Mouse (Mus musculus): ENCODE results near the gene Itpr3.

Itpr3 gene

DNA sequence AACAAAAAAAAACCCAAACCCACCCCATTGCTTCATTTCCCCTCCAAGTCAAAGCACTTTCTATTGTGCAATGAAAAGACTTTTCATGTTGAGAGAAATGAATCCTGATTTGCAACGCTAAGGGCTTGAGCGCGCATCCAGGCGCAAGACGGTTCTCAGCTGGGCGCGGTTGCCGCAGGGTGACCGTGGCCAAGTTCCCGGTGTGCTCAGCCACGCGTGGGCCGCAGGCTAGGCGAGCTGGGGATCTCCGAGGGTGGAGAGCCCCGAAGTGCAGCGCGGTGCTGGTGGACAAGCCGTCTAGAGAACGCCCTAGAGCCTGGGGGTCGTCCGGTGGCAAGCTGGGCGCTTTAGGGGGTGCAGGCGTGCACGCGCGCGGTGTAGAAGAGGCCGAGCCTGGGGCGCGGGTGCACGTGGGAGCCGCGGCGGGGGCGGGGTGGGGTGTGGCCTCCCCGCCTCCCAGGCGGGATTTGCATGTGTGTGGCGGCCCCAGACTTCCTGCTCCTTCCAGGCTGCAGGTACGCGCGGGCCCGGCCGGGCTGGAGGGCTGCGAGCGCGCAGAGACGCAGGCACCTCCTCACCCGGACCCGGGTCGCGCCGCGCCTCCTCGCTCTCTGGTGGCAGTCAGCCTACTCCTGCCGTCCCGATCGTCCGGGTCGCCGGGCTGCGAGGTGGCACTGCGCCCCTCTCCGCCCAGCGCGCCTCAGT lies at the start of gene Itpr3:
Itpr3 (plus strand) TSS at position 493 of the 705 bp plus-strand sequence.
- DNase-seq (ENCODE audit: low spot score in 2 of 2) = no peak

DNA sequence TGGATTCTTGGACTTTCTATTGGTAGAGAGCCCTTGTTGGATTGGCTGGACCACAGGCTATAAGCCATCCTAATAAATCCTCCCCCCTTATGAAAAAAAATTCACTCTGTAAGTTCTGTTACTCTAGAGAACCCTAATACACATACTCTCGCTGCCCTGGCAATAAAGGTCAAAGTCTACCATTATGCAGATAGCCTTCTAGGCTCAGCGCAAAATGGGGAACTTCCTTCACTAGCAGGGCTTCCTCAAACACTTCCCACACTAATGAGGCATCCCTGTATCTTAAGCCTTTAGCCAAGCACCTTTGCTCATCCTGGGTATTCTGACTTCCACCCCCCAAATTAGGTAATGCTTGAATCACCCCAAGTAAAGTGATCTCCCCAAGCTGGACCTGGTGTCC lies 48.8 kb upstream of the Itpr3 start:
- no peak for DNase-seq (ENCODE audit: low spot score in 2 of 2)

DNA sequence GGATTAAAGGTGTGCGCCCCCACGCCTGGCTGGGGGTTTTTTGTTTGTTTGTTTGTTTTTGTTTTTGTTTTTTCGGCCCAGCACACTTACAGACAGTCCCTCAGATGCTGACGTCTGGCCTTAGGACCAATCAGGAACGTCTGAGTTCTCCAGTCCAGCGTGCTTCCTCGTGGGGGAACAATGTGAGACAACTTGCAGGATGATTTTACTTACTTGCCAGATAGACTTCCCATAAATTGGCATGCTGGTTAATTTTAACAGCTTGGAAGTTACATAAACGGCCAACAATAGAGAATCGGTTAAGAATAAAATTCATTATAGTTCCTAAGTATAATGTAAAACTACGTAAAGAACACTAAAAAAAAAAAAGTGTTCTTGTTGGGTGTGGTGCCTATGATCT lies 45.9 kb upstream of the Itpr3 start:
- no peak for DNase-seq (ENCODE audit: low spot score in 2 of 2)

DNA sequence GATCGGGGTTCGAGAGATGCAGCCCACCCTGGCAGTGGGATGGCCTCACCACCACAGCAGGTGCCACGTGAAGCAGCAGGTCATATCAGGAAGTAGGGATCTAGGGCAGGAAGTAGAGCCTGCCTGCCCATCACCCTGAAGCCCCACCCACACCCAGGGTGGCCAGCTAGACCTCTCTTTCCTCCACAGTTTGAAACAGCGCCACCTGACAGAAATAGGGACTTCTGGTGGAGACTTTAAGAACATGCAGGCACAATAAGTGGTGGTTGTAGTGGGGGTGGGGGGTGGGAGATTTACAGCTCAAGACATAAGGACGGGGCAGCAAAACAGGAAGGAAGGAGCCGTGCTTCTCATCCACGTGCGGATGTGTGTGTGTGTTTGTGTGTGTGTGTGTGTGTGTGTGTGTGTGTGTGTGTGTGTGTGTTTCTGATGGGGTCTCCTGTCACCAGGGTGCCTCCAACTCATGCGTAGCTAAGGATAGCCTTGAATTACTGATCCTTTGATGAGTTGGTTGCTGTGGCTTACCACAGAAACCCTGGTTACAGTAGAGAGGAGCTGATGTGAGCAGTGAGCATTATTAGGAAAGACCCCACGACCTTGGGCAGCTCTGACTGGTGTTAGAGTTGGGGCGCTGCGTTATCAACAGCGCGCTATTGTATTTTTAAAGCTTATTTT lies 45.0 kb upstream of the Itpr3 start:
- DNase-seq (ENCODE audit: low spot score in 2 of 2) = no peak

DNA sequence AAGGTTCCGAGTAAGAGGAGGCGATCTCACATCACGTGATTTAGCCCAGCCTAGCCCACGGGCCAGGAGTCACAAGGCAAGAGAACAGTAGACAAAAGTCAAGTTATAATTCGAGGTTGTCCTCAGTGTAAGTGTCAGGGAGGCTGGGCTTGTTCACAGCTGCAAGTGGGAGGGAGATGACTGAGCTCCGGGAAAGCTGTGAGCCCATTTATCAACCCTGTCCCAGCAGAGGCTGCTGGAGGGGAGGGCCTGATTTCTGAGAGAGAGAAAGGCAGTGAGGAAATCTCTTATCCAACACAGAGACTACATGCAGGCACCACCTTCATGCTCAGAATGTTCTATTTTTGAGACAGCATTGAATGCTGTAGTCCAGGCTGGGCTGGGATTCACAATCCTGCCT lies 44.2 kb upstream of the Itpr3 start:
- peak in 1 of 2 experiments; percentile 24 for DNase-seq (ENCODE audit: low spot score in 2 of 2)

DNA sequence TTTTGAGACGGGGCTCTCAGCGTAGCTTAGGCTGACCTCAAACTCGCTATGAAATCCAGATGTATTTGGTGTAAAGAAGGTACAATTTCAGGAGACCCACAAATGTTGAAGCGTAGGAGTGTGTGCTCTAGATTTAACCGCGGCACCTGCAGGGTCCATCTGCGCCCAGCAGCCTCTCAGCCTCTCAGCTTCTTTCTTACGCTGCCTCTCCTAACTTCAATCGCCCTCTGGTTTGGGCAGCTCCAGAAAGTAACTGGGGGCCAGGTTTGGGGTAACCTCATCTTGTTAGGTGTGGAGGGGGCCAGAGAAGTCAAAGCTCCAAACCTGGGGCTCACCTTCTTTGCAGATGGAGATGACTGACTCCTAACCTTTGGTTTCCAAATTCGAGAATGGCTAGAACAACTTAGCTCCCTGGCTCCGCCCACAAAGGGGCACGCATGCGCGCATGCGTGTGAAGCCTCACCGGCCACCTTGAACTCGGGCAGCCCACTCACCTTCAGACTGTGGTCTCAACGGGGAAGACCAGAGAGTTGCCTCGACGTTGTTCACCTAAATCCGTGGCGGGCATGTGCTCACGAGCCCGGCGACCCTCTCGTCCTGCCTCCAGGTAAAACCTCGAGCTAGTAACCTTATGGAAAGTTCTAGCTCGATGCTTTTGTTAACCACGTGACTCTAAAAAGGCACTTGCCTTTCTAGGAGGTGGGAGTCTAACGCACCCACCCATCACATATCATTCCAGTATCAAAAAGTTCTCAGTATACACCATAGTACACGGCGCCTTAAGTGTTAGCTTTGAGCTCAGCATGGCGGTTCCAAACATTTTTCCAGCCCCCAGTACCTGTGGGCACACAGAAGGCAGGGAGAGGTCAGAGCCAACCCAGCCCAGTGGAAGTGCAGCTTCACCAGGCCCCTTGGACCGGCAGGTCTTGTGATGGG lies 39.3 kb upstream of the Itpr3 start:
- DNase-seq (ENCODE audit: low spot score in 2 of 2) = peak; percentile 70 to 71

DNA sequence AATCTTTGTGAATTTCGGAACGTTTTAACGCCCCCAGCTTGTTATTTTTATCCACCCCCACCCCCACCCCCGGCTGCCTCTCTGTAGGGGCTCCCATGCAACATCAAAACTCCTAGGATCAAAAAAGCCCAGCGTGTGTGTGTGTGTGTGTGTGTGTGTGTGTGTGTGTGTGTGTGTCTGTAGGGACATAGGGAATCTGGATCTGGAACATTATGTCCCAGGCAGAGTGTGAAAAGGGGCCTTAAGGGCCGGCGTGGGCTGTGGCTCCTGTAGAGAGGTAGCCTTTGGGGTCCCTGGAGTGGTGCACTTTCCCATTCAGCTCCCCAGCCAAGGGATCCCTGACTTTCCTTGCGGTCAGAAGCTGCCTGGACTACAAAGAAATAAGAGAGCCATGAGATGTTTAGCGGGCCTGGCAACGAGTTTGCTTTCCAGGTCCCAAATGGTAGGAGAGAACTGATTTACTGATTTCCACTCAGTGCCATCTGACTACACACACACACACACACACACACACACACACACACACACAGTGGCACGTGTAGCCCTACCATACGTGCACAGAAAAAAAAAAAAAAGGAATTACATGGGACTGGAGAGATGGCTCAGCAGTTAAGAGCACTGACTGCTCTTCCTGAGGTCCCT lies 38.4 kb upstream of the Itpr3 start:
- DNase-seq (ENCODE audit: low spot score in 2 of 2) = peak in 1 of 2 experiments; percentile 43

DNA sequence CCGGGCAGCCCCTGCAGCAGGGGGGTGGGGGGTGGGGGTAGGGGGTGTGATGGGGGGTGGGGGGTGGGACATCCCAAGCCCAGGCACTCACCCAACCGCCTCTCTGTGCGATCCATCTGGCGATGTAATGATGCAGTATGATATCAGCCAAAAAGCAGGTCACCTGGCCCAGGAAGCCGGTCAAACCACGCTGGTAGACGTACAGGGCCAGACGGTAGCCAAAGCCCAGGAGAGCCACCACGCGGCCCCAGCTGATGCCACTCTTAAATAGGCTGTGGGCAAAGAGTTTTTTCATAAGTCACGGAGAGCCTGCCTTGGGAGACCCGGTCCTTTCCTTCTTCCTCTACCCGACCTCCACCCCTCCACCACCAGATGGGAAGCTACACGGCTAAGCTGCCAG lies 36.0 kb upstream of the Itpr3 start:
- DNase-seq (ENCODE audit: low spot score in 2 of 2) = no peak

DNA sequence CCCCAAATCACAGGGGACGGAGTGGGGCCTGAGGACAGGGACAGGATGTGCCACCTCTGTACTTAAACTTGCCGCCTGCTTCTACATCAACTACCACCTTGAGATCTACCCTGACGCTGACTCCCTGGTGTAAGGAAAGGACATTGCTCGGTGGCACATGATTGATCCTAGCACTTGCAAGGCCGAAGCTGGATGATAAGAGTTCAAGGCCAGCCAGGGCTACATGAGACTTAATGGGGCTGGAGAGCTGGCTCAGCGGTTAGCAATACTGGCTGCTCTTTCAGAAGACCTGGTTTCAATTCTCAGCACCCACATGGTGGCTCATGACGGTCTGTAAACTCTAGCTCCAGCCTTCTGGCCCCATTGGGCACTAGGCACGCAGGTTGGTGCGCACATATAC lies 35.4 kb upstream of the Itpr3 start:
- DNase-seq (ENCODE audit: low spot score in 2 of 2) = no peak

DNA sequence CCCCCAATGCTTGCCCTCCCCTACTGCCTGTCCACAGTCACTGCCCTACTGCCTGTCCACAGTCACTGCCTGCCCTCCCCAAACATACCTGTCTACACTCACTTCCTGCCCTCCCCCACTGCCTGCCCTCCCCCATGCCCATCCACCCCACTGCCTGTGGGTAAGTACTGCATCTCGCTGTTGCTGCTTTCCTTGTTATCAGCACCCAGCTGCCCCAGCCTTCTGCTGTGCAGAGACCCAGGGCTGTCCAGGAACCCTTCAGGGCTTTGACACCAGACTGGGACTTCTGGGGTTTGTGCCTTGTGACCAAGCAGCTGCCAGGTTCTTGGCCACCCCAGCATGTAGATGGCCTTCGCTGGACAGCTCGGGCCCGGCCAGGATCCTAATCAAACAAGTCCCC lies 33.8 kb upstream of the Itpr3 start:
- DNase-seq (ENCODE audit: low spot score in 2 of 2) = no peak

DNA sequence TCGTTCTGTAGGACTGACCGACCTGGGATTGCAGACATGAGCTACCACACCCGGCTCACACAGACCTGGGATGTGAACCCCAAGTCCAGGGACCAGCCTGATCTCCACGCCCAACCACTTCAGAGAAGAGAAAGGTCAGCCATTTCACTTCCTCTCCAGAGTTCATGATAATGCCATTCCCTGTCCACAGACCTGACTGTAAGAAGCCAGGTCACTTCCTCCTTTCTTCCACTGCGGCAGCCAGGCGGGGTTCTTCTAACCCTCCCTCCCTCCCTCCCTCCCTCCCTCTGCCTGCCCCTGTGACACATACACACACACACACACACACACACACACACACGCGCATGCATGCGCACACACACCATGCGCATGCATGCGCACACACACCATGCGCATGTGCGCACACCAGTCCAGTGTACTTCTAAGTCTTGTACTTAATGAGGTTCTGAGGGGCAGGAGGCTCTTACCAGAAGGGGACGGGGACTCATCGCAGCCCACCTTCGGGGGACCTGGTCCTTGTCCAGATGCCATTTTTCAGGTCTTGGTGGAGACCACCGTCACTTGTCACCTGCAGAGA lies 31.7 kb upstream of the Itpr3 start:
- DNase-seq (ENCODE audit: low spot score in 2 of 2) = no peak

DNA sequence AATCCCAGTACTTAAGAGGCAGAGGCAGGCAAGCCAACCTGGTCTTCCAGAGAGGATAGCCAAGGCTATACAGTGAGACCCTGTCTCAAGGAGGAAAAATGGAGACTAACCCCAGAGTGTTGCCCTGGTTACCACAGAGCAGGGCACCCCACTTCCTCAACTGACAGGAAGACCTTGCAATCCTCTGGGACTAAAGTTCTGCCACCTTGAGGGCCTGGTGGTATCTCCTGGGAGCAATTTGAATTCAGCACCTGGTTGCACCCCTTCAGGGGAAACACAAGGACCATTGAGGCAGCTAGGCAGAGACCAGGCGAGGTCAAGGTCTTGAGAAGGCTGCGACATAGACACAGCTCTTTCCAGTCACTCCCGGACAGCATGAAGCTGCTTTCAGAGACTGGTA lies 31.2 kb upstream of the Itpr3 start:
- DNase-seq (ENCODE audit: low spot score in 2 of 2) = no peak

DNA sequence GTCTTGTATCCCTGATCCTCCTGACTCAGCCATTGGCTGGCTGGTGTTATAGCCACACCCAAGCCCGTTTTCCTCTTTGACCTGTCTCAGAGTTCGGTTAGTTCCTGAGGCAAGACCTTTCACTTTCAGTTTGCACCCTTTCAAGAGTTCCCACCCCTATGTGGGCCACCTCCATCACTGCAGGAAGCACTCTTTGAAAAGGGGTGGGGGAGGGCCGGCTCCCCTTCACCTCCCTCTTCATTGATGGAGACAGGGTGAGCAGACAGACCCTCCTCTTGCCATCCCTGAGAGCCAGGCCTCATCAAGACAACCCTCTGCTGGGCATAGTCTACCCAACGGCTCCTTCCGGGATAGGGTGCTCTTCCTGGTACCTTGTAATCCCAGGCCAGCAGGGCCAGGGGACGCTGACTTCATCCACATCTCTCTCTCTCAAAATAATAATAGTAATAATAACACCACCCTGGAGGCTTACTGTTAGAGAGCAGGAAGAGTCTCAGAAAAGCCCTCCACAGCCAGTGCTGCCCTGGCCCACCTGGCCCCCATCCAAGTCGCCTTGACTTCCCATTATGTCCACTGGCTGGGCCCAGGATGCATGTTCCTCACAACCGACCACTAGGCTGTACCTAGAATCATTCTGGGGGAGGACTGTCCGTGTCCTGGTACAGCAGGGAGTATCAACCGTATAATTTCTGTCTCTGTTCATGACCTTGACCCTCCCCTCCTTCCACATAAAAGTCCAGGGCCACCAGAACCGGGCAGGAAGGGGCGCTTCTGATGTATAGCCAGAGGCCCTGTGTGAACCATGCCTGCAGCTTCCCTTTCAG lies 29.4 kb upstream of the Itpr3 start:
- DNase-seq (ENCODE audit: low spot score in 2 of 2) = peak in 1 of 2 experiments; percentile 30

DNA sequence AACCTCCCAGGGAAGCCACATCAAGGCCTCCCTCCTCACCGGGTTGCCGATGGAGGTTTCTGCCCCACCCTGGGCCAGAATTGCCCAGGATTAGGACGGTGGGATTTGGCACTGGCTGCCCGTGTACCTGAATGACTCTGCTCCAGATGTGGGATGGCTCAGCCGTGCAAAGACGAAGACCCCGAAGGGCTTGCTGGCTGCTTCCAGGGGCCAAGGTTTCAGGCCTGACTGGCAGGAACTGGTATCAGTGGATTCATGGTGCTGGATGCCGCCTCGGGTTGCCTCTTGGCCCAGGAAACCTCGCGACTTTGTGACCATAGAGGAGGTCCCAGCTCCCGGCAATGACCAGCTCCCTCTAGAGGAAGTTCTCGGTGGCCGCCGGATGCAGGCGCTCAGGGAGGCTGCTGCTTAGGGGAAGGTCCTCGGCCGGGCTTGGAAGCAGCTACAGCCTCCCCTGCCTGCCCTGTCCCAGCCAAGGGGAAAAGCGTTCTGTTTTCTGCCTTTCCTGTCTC lies 28.8 kb upstream of the Itpr3 start:
- DNase-seq (ENCODE audit: low spot score in 2 of 2) = peak; percentile 73 to 86

DNA sequence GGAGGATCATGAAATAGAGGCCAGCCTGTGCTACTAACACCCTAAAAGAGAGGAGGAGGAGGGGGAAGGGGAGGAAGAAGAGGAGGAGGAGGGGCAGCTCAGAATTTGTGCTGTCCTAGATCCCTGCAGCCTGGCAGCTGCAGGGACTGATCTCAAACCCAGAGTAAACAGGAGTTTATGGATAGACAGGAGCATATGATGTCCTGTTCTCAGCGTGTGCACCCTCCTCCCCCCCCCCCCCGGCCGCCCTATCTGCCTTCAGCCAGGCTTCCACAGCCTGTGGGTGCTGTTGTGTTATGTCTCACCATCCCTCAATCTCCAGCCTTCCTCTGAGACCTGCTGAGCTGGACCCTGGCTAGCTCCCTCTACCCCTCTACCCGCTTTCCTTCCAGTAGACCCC lies 28.2 kb upstream of the Itpr3 start, which contains the start of gene Bak1:
Bak1 (minus strand) TSS at position 101 of the 400 bp plus-strand sequence.
- no peak for DNase-seq (ENCODE audit: low spot score in 2 of 2)

DNA sequence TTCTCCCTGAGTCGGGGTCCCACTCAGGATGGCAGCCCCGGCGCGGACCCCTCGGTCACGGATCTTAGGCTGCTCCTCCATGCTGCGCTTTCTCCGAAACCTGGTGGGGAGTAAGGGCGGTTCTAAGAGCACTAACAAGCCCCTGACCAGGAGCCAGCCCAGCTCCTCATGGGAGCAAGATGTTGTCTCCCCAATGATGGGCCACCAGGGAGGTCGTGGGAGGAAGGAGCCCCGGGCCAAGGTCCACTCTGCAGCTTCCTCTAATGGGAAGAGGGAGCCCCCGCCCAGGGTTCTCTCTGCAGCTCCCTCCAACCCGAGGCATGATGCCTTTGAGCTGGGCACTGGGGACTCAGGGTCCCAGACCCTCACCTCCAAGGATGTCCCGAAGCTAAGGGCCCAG lies 27.7 kb upstream of the Itpr3 start:
- DNase-seq (ENCODE audit: low spot score in 2 of 2) = no peak

DNA sequence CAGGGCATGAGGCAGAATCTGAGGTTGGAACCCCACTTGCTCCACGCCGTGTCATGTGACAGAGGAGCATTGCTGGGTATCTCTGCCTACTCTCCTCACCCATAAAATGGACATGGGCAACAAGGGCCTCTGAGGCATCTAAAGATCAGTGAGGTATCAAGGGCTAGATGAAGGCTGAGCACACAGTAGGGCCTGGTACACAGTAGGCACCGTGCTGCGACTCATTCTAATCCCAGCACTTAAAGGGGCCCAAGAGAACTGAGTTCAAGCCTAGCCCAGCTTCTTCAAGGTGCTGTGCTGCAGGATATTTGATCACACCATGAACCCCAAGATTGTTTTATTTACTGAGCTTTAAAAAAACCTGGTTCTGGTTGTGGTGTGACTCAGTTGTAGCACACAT lies 26.2 kb upstream of the Itpr3 start:
- DNase-seq (ENCODE audit: low spot score in 2 of 2) = no peak

DNA sequence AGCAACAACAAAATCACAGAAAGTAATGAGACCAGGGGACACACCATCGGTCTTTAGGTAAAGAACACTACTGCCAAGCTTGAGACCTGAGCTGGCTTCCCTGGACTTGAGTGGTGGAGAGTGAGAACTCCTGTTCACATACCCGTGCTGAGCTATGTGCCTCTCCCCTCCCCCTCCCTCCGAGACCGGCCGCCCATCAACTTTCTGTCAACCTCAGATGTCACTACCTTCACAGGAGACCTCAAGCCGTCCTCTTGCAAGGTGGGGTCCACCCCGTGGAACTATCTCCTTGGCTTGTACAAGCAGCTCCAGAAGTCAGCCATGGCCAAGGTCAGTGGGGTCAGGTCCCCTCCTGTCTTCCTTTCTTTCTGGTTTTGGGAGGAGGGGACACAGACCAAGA lies 24.8 kb upstream of the Itpr3 start:
- DNase-seq (ENCODE audit: low spot score in 2 of 2) = no peak

DNA sequence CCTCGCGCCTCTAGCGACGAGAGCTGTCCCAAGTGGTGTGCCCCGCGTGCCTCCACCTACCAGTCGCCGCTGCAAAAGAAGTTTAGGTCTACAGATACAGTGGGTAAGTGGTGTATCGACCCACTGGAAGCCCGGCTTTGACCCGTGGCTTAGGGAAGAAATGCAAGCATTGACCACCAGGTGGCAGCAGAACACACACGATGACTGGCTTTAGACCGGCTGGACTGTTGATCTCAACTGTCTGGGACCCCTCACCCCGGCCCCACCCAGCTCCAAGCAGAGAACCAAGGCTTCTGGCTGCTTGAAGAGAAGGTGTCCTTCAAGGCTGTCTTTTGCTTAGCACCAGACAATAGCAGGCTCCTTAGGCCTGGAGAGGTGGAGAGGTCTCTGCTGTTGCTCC lies 24.2 kb upstream of the Itpr3 start:
- peak; percentile 72 to 74 for DNase-seq (ENCODE audit: low spot score in 2 of 2)

DNA sequence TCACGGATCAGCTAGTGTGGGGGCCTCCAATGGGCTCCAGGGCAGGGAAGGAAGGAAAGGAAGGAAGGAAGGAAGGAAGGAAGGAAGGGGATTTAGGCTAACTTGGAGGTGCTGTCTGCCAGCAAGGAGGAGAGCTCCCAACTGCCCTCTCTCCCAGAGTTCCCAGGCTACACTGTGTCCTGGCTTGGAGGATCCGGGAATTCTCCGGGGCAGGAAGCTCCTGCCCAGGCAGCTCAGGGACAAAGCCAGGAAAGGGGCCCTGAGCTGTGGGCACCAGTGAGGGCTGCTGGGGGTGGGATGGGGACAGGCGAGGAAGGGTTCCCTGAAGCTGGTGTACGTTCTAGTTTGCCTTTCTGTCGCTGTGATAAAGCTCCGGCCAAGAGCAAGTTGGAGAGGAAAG lies 20.6 kb upstream of the Itpr3 start:
- no peak for DNase-seq (ENCODE audit: low spot score in 2 of 2)

Measured in frontal cortex, postnatal 25 days (tissue).